Mouse (Mus musculus) heart, postnatal 10 days (tissue): ENCODE measurements around the gene Sox4. TPM values are rescaled to one million over a fixed set of nuclear protein-coding genes. Genes with fewer than 3 reads are reported as not detected.
A peak's percentile ranks its signal among the peaks of the same experiment; 100 is the strongest.

Experiments
- DNase-seq, 2 experiments: peaks; one replicate each; pipeline ENCODE4 v3.0.0; 2021
- intact Hi-C: fragments of 180-260 bp; cut with DNase I; formaldehyde crosslinking; loops from one replicate; pipeline ENCODE4 v1.15.1; 2025
- total RNA-seq, 2 experiments: library from RNA; stranded (reverse); gene quantifications; 2 replicates each; pipeline ENCODE4 v1.2.3; 2021

The Sox4 gene
- total RNA-seq, 2 experiments from 2014 or later = 58.8 to 129 TPM

- intact Hi-C loops = loop anchor here (1.0 kb wide), 1 partner anchor 529 kb away; no protein-coding TSS in a partner anchor
- no peak for DNase-seq
Measured at GRCm38 (mm10) chr13:28949279-28949915, 4.1 kb downstream of the Sox4 start.

- DNase-seq = peak; percentile 63 to 75
- intact Hi-C loops = no loop called here
Measured at GRCm38 (mm10) chr13:28948541-28948940, 5.0 kb downstream of the Sox4 start.

GRCm38 (mm10) chr13:28947740-28948441 lies 5.6 kb downstream of the Sox4 start:
- intact Hi-C loops = no loop called here
- no peak for DNase-seq

- no peak for DNase-seq
- intact Hi-C loops = no loop called here
Measured at GRCm38 (mm10) chr13:28946565-28947135, 6.9 kb downstream of the Sox4 start.

GRCm38 (mm10) chr13:28945681-28946080 lies 7.8 kb downstream of the Sox4 start:
- intact Hi-C loops = no loop called here
- DNase-seq = no peak

- intact Hi-C loops = no loop called here
- DNase-seq = no peak
Measured at GRCm38 (mm10) chr13:28942926-28943325, 10.6 kb downstream of the Sox4 start.

GRCm38 (mm10) chr13:28941983-28942630 lies 11.4 kb downstream of the Sox4 start:
- intact Hi-C loops = no loop called here
- no peak for DNase-seq

GRCm38 (mm10) chr13:28933375-28933774 lies 20.1 kb downstream of the Sox4 start:
- DNase-seq = peak; percentile 89 to 92
- intact Hi-C loops = loop anchor here (5.0 kb wide), 2 partner anchors 46 to 516 kb away; no protein-coding TSS in a partner anchor

- DNase-seq = no peak
- intact Hi-C loops = loop anchor here (5.0 kb wide), 2 partner anchors 44 to 514 kb away; no protein-coding TSS in a partner anchor
Measured at GRCm38 (mm10) chr13:28931776-28932175, 21.7 kb downstream of the Sox4 start.

- peak; percentile 44 to 55 for DNase-seq
- intact Hi-C loops = loop anchor here (5.0 kb wide), 2 partner anchors 44 to 514 kb away; no protein-coding TSS in a partner anchor
Measured at GRCm38 (mm10) chr13:28931266-28931665, 22.2 kb downstream of the Sox4 start.

- DNase-seq = no peak
- intact Hi-C loops = loop anchor here (5.0 kb wide), 2 partner anchors 43 to 513 kb away; no protein-coding TSS in a partner anchor
Measured at GRCm38 (mm10) chr13:28930364-28930763, 23.1 kb downstream of the Sox4 start.

GRCm38 (mm10) chr13:28929936-28930335 lies 23.6 kb downstream of the Sox4 start:
- intact Hi-C loops = loop anchor here (5.0 kb wide), 2 partner anchors 43 to 513 kb away; no protein-coding TSS in a partner anchor
- no peak for DNase-seq

- intact Hi-C loops = no loop called here
- DNase-seq = no peak
Measured at GRCm38 (mm10) chr13:28923136-28923535, 30.4 kb downstream of the Sox4 start.

- no peak for DNase-seq
- intact Hi-C loops = no loop called here
Measured at GRCm38 (mm10) chr13:28917379-28918250, 35.9 kb downstream of the Sox4 start.

- intact Hi-C loops = no loop called here
- no peak for DNase-seq
Measured at GRCm38 (mm10) chr13:28913656-28914055, 39.9 kb downstream of the Sox4 start.

GRCm38 (mm10) chr13:28906981-28907380 lies 46.5 kb downstream of the Sox4 start:
- DNase-seq = no peak
- intact Hi-C loops = no loop called here
